Mouse (Mus musculus) erythroblast, embryonic 14.5 days (primary cell): Measurements from ENCODE around the gene Ncaph2.

ENCODE experiments used
- GATA1 ChIP-seq: IDR thresholded peaks from 2 replicates; pipeline ENCODE4 v1.6.1; 2012; ENCODE audit warnings: low read length, inconsistent platforms, mixed read lengths
- TAL1 ChIP-seq: IDR thresholded peaks from 3 replicates; pipeline ENCODE4 v1.6.1; 2012; ENCODE audit warnings: low read length, inconsistent platforms, mixed read lengths

GRCm38 (mm10) chr15:89378831-89379401 lies 23.4 kb downstream of the Ncaph2 start, which contains the start of gene Odf3b:
- TF ChIP-seq GATA1 (no peak), TAL1 (no peak)
